Mouse (Mus musculus): Measurements from ENCODE around the gene H2-Ab1. TPM values are rescaled to one million over a fixed set of nuclear protein-coding genes. Genes with fewer than 3 reads are reported as not detected.

The H2-Ab1 gene
- polyA plus RNA-seq, 1 experiment from 2014 or later, result 4.5 TPM

Other genes with a start within 250 kb of the H2-Ab1 start
- 5.2 and 8.4 TPM in 2 replicates for gene Ring1, start 233.0 kb upstream of the H2-Ab1 start, polyA plus RNA-seq (2014; fragmentation: Nextera tagmentation; extraction: Ambion mirVana)
- 48.1 and 52.7 TPM in 2 replicates for gene H2-Ke6, start 229.6 kb upstream of the H2-Ab1 start, polyA plus RNA-seq (2014; fragmentation: Nextera tagmentation; extraction: Ambion mirVana)
- gene Slc39a7, start 226.0 kb upstream of the H2-Ab1 start, polyA plus RNA-seq (2014; fragmentation: Nextera tagmentation; extraction: Ambion mirVana), result 89.7 and 108 TPM in 2 replicates
- gene Rxrb, start 225.9 kb upstream of the H2-Ab1 start, polyA plus RNA-seq (2014; fragmentation: Nextera tagmentation; extraction: Ambion mirVana), result 25.1 and 27.1 TPM in 2 replicates
- gene Col11a2, start 218.3 kb upstream of the H2-Ab1 start, polyA plus RNA-seq (2014; fragmentation: Nextera tagmentation; extraction: Ambion mirVana), result 1.5 and 2.9 TPM in 2 replicates
- gene H2-Oa, start 165.3 kb upstream of the H2-Ab1 start, polyA plus RNA-seq (2014; fragmentation: Nextera tagmentation; extraction: Ambion mirVana), result 0.93 TPM in 1 of 2 replicates, not detected in the other
- 9.2 and 10.3 TPM in 2 replicates for gene H2-DMa, start 138.1 kb upstream of the H2-Ab1 start, polyA plus RNA-seq (2014; fragmentation: Nextera tagmentation; extraction: Ambion mirVana)
- 116 and 133 TPM in 2 replicates for gene Brd2, start 135.1 kb upstream of the H2-Ab1 start, polyA plus RNA-seq (2014; fragmentation: Nextera tagmentation; extraction: Ambion mirVana)
- not detected in 2 replicates for gene H2-DMb2, start 114.4 kb upstream of the H2-Ab1 start, polyA plus RNA-seq (2014; fragmentation: Nextera tagmentation; extraction: Ambion mirVana)
- not detected in 2 replicates for gene H2-DMb1, start 104.6 kb upstream of the H2-Ab1 start, polyA plus RNA-seq (2014; fragmentation: Nextera tagmentation; extraction: Ambion mirVana)
- gene Tap1, start 70.1 kb upstream of the H2-Ab1 start, polyA plus RNA-seq (2014; fragmentation: Nextera tagmentation; extraction: Ambion mirVana), result 0.68 and 1.3 TPM in 2 replicates
- 0.80 and 0.96 TPM in 2 replicates for gene Psmb9, start 69.9 kb upstream of the H2-Ab1 start, polyA plus RNA-seq (2014; fragmentation: Nextera tagmentation; extraction: Ambion mirVana)
- 2.1 and 3.3 TPM in 2 replicates for gene Psmb8, start 60.0 kb upstream of the H2-Ab1 start, polyA plus RNA-seq (2014; fragmentation: Nextera tagmentation; extraction: Ambion mirVana)
- 0.59 and 0.60 TPM in 2 replicates for gene Tap2, start 54.2 kb upstream of the H2-Ab1 start, polyA plus RNA-seq (2014; fragmentation: Nextera tagmentation; extraction: Ambion mirVana)
- gene H2-Ob, start 18.8 kb upstream of the H2-Ab1 start, polyA plus RNA-seq (2014; fragmentation: Nextera tagmentation; extraction: Ambion mirVana), result not detected in 2 replicates
- not detected in 2 replicates for gene H2-Aa, start 30.1 kb downstream of the H2-Ab1 start, polyA plus RNA-seq (2014; fragmentation: Nextera tagmentation; extraction: Ambion mirVana)
- gene H2-Eb1, start 48.2 kb downstream of the H2-Ab1 start, polyA plus RNA-seq (2014; fragmentation: Nextera tagmentation; extraction: Ambion mirVana), result 0.70 and 1.8 TPM in 2 replicates
- not detected in 2 replicates for gene H2-Eb2, start 68.0 kb downstream of the H2-Ab1 start, polyA plus RNA-seq (2014; fragmentation: Nextera tagmentation; extraction: Ambion mirVana)
- gene Btnl2, start 97.1 kb downstream of the H2-Ab1 start, polyA plus RNA-seq (2014; fragmentation: Nextera tagmentation; extraction: Ambion mirVana), result not detected in 2 replicates
- gene Btnl1, start 119.4 kb downstream of the H2-Ab1 start, polyA plus RNA-seq (2014; fragmentation: Nextera tagmentation; extraction: Ambion mirVana), result not detected in 2 replicates
- 1.3 and 1.7 TPM in 2 replicates for gene BC051142, start 141.1 kb downstream of the H2-Ab1 start, polyA plus RNA-seq (2014; fragmentation: Nextera tagmentation; extraction: Ambion mirVana)
- gene Btnl4, start 219.6 kb downstream of the H2-Ab1 start, polyA plus RNA-seq (2014; fragmentation: Nextera tagmentation; extraction: Ambion mirVana), result not detected in 2 replicates

Measured in neural tube, embryonic 11.5 days (tissue).